Mouse (Mus musculus): ENCODE results near the gene Fubp1. TPM values are rescaled to one million over a fixed set of nuclear protein-coding genes. Genes with fewer than 3 reads are reported as not detected.
A peak's percentile ranks its signal among the peaks of the same experiment; 100 is the strongest.

Gene Fubp1
- polyA plus RNA-seq, 1 experiment, result 18.4 TPM

DNA sequence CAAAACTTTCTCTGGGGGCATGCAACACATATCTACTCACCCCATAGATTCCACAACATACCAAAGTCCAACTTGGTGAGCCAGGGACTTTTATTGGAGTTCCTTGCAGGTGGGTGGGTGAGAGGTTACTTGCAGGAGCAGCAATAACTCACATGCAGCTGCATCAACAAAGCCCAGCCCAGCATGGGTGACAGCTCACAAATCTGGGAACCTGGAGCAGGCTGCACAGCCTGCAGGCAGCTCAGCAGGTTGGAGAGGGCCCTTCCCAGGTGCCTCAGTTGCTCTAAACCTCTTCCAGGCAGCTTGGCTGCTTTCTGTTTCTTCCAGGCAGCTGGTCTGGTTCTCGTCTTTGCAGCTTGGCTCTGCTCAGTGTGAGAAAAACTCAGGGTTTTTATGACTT lies 30.9 kb upstream of the Fubp1 start:
- H3K4me1 ChIP-seq (ENCODE audit: control insufficient read depth, insufficient read depth, insufficient read length, low read length), result peaks cover 3% of the 10 kb centered on the region; the same call in 1 of the 2 replicates
- H3K27ac ChIP-seq (ENCODE audit: insufficient read depth, low read depth, low read length), result no peak overlapping the region
- no peak overlapping the region for H3K4me3 ChIP-seq (ENCODE audit: low read depth, low read length)
- H3K36me3 ChIP-seq (ENCODE audit: control insufficient read depth, insufficient read depth, low read length), result peaks cover 7% of the 10 kb centered on the region
- no peak for TF ChIP-seq CTCF (IDR thresholded peaks at IDR 0.05; ENCODE audit: extremely low read depth, insufficient read length, insufficient replicate concordance, low read depth, low read length)
- no peak for TF ChIP-seq POLR2A (IDR thresholded peaks at IDR 0.05; ENCODE audit: low read depth, low read length)
- WGBS, result 37% methylated on average over 1 of the region's 1 CpGs
- H3K27me3 ChIP-seq (ENCODE audit: control insufficient read depth, insufficient read depth, low read length), result no peaks in the 10 kb centered on the region

- 95% methylated on average over 4 of the region's 4 CpGs for WGBS
Observed at GRCm38 (mm10) chr3:152180624-152181023, 29.6 kb upstream of the Fubp1 start.

GRCm38 (mm10) chr3:152183522-152183921 lies 26.7 kb upstream of the Fubp1 start:
- Histone ChIP-seq H3K4me1 (ENCODE audit: control insufficient read depth, insufficient read depth, insufficient read length, low read length) (peaks cover 3% of the 10 kb centered on the region; the same call in 1 of the 2 replicates), H3K27me3 (ENCODE audit: control insufficient read depth, insufficient read depth, low read length) (no peaks in the 10 kb centered on the region), H3K4me3 (ENCODE audit: low read depth, low read length) (no peak overlapping the region), H3K27ac (ENCODE audit: insufficient read depth, low read depth, low read length) (no peak overlapping the region), H3K36me3 (ENCODE audit: control insufficient read depth, insufficient read depth, low read length) (peaks cover 13% of the 10 kb centered on the region)
- no peak for TF ChIP-seq POLR2A (IDR thresholded peaks at IDR 0.05; ENCODE audit: low read depth, low read length)
- no peak for TF ChIP-seq CTCF (IDR thresholded peaks at IDR 0.05; ENCODE audit: extremely low read depth, insufficient read length, insufficient replicate concordance, low read depth, low read length)
- 92% methylated on average over 9 of the region's 9 CpGs for WGBS

More at GRCm38 (mm10) chr3:152180624-152181023, 29.6 kb upstream of the Fubp1 start:
- H3K4me3 ChIP-seq (ENCODE audit: low read depth, low read length), result no peak overlapping the region
- peaks cover 3% of the 10 kb centered on the region; the same call in 1 of the 2 replicates for H3K4me1 ChIP-seq (ENCODE audit: control insufficient read depth, insufficient read depth, insufficient read length, low read length)
- H3K36me3 ChIP-seq (ENCODE audit: control insufficient read depth, insufficient read depth, low read length), result peaks cover 11% of the 10 kb centered on the region
- TF ChIP-seq POLR2A (IDR thresholded peaks at IDR 0.05; ENCODE audit: low read depth, low read length), result no peak
- no peak for TF ChIP-seq CTCF (IDR thresholded peaks at IDR 0.05; ENCODE audit: extremely low read depth, insufficient read length, insufficient replicate concordance, low read depth, low read length)
- H3K27me3 ChIP-seq (ENCODE audit: control insufficient read depth, insufficient read depth, low read length), result no peaks in the 10 kb centered on the region
- no peak overlapping the region for H3K27ac ChIP-seq (ENCODE audit: insufficient read depth, low read depth, low read length)

GRCm38 (mm10) chr3:152186106-152186505 lies 24.1 kb upstream of the Fubp1 start:
- Histone ChIP-seq H3K36me3 (ENCODE audit: control insufficient read depth, insufficient read depth, low read length) (peaks cover 13% of the 10 kb centered on the region), H3K27me3 (ENCODE audit: control insufficient read depth, insufficient read depth, low read length) (no peaks in the 10 kb centered on the region), H3K4me3 (ENCODE audit: low read depth, low read length) (no peak overlapping the region), H3K27ac (ENCODE audit: insufficient read depth, low read depth, low read length) (no peak overlapping the region), H3K4me1 (ENCODE audit: control insufficient read depth, insufficient read depth, insufficient read length, low read length) (no peaks in the 10 kb centered on the region)
- 76% methylated on average over 6 of the region's 6 CpGs for WGBS
- TF ChIP-seq POLR2A (IDR thresholded peaks at IDR 0.05; ENCODE audit: low read depth, low read length) (no peak), CTCF (IDR thresholded peaks at IDR 0.05; ENCODE audit: extremely low read depth, insufficient read length, insufficient replicate concordance, low read depth, low read length) (no peak)

DNA sequence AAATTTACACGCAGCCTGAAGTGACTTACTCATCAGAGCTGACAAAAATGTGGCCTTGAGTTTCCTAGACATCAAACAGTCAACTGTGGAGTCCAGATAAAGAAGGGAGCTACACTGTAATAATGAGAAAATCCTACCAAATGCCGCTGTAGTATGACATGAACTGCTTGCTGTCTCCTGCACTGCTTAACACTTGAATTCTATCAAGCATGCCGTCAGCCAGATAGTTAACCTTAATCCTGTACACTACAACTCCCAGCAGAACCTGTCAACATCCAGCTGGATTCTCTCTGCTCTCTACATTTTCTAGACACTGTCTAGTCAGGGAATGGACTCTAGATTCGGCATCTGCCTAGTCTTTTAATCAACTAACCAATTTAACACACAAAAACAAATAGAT lies 20.9 kb upstream of the Fubp1 start:
- WGBS, result 72% methylated on average over 4 of the region's 4 CpGs
- Histone ChIP-seq H3K4me3 (ENCODE audit: low read depth, low read length) (no peak overlapping the region), H3K36me3 (ENCODE audit: control insufficient read depth, insufficient read depth, low read length) (peaks cover 6% of the 10 kb centered on the region; the same call in 1 of the 2 replicates), H3K4me1 (ENCODE audit: control insufficient read depth, insufficient read depth, insufficient read length, low read length) (no peaks in the 10 kb centered on the region; the same call in 1 of the 2 replicates), H3K27me3 (ENCODE audit: control insufficient read depth, insufficient read depth, low read length) (no peaks in the 10 kb centered on the region), H3K27ac (ENCODE audit: insufficient read depth, low read depth, low read length) (peak overlapping the region; percentile 21; the same call in 1 of the 2 replicates)
- TF ChIP-seq CTCF (IDR thresholded peaks at IDR 0.05; ENCODE audit: extremely low read depth, insufficient read length, insufficient replicate concordance, low read depth, low read length) (no peak), POLR2A (IDR thresholded peaks at IDR 0.05; ENCODE audit: low read depth, low read length) (no peak)

- H3K4me1 ChIP-seq (ENCODE audit: control insufficient read depth, insufficient read depth, insufficient read length, low read length), result no peaks in the 10 kb centered on the region; the same call in 1 of the 2 replicates
- TF ChIP-seq POLR2A (IDR thresholded peaks at IDR 0.05; ENCODE audit: low read depth, low read length), result no peak
- TF ChIP-seq CTCF (IDR thresholded peaks at IDR 0.05; ENCODE audit: extremely low read depth, insufficient read length, insufficient replicate concordance, low read depth, low read length), result no peak
- 75% methylated on average over 9 of the region's 9 CpGs for WGBS
- H3K27me3 ChIP-seq (ENCODE audit: control insufficient read depth, insufficient read depth, low read length), result no peaks in the 10 kb centered on the region
- H3K27ac ChIP-seq (ENCODE audit: insufficient read depth, low read depth, low read length), result no peak overlapping the region
- H3K36me3 ChIP-seq (ENCODE audit: control insufficient read depth, insufficient read depth, low read length), result peaks cover 2% of the 10 kb centered on the region; the same call in 1 of the 2 replicates
- H3K4me3 ChIP-seq (ENCODE audit: low read depth, low read length), result peak overlapping the region; percentile 34; the same call in 1 of the 2 replicates
Observed at GRCm38 (mm10) chr3:152190679-152191477, 19.3 kb upstream of the Fubp1 start.

DNA sequence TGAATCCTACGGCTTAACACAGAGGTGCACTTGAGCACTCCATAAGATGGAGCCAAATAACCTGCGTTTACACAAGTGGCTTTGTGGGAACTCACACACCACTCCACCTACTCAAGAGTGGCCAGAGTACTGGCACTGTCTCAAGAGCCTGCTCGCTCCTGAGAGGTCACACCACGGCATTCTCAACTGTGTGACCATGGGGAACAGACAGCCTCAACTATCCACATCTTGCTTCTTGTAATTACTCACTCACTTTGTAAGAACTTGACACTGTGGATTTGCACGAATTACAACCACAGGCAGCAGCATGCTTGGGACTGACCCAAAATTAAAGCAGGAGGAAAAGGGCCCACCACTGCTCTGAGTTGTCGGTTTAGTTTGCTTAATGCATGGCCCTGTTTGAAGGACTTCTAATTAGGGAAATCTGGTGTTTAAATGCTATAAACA lies 18.4 kb upstream of the Fubp1 start:
- Histone ChIP-seq H3K27me3 (ENCODE audit: control insufficient read depth, insufficient read depth, low read length) (no peaks in the 10 kb centered on the region), H3K4me3 (ENCODE audit: low read depth, low read length) (peak overlapping the region; percentile 49), H3K4me1 (ENCODE audit: control insufficient read depth, insufficient read depth, insufficient read length, low read length) (no peaks in the 10 kb centered on the region; the same call in 1 of the 2 replicates), H3K27ac (ENCODE audit: insufficient read depth, low read depth, low read length) (peak overlapping the region; percentile 54), H3K36me3 (ENCODE audit: control insufficient read depth, insufficient read depth, low read length) (no peaks in the 10 kb centered on the region)
- no peak for TF ChIP-seq POLR2A (IDR thresholded peaks at IDR 0.05; ENCODE audit: low read depth, low read length)
- TF ChIP-seq CTCF (IDR thresholded peaks at IDR 0.05; ENCODE audit: extremely low read depth, insufficient read length, insufficient replicate concordance, low read depth, low read length), result no peak
- 7% methylated on average over 6 of the region's 6 CpGs for WGBS
